Mouse (Mus musculus) liver, postnatal 0 days (tissue): ENCODE results near the gene Fign.
A peak's percentile ranks its signal among the peaks of the same experiment; 100 is the strongest.

ENCODE experiments used
- CTCF ChIP-seq: sonication (generic); IDR thresholded peaks from 2 replicates; pipeline ENCODE4 v1.5.1; 2016; ENCODE audit warnings: antibody characterized with exemption, low read depth
- EP300 ChIP-seq: IDR thresholded peaks from 2 replicates; pipeline ENCODE4 v1.6.1; 2016; ENCODE audit warnings: antibody characterized with exemption, low read depth, mild to moderate bottlenecking

- 0 out of 2 replicates have a peak, but pooled peaks have one; percentile 2 for TF ChIP-seq CTCF
- TF ChIP-seq EP300 = peak; percentile 31; the same call in 1 of the 2 replicates
These were observed 27.7 kb downstream of the Fign start for GRCm38 (mm10) chr2:64069950-64070695.
